Mouse (Mus musculus) myocyte (in vitro differentiated cells): Measurements from ENCODE around the gene Rassf3. TPM values are rescaled to one million over a fixed set of nuclear protein-coding genes. Genes with fewer than 3 reads are reported as not detected.

ENCODE experiments used
- H3K27me3 ChIP-seq: one replicate; pipeline ENCODE4 v1.6.1; 2011; ENCODE audit not compliant: control insufficient read depth, insufficient read depth, insufficient read length
- H3K36me3 ChIP-seq: one replicate; pipeline ENCODE4 v1.6.1; 2011; ENCODE audit not compliant: control insufficient read depth, insufficient read depth
- H3K4me2 ChIP-seq: one replicate; pipeline ENCODE4 v1.6.1; 2011; ENCODE audit warnings: low read depth, control low read depth
- H3K4me3 ChIP-seq: one replicate; pipeline ENCODE4 v1.5.1; 2011; ENCODE audit warnings: mild to moderate bottlenecking, control low read depth, moderate library complexity
- H3K79me2 ChIP-seq: one replicate; pipeline ENCODE4 v1.6.1; 2011; ENCODE audit not compliant: control insufficient read depth, insufficient read depth
- H3ac ChIP-seq: one replicate; pipeline ENCODE4 v1.6.1; 2011; ENCODE audit not compliant: control insufficient read depth, insufficient read length
- CEBPB ChIP-seq: IDR thresholded peaks from 2 replicates; pipeline ENCODE4 v1.6.1; 2011; ENCODE audit warnings: mild to moderate bottlenecking, moderate library complexity; ENCODE audit not compliant: poor library complexity, insufficient read depth, severe bottlenecking
- E2F4 ChIP-seq: IDR thresholded peaks from one replicate; pipeline ENCODE4 v1.6.1; 2011; ENCODE audit warnings: mild to moderate bottlenecking, control low read depth, moderate library complexity; ENCODE audit not compliant: insufficient read depth
- MAX ChIP-seq: IDR thresholded peaks from one replicate; pipeline ENCODE4 v1.6.1; 2011; ENCODE audit warnings: low read depth, mild to moderate bottlenecking, control low read depth
- MYOD1 ChIP-seq, 3 experiments: IDR thresholded peaks; one replicate each; pipeline ENCODE4 v1.6.1; 2011; ENCODE audit warnings: control low read depth in 2 of 3, low read depth in 2 of 3, mild to moderate bottlenecking in 2 of 3, moderate library complexity in 1 of 3; ENCODE audit not compliant: insufficient read length in 2 of 3, control insufficient read depth in 1 of 3
- MYOG ChIP-seq, 3 experiments: IDR thresholded peaks; one replicate each; pipeline ENCODE4 v1.6.1; 2011; ENCODE audit warnings: control low read depth in 2 of 3, low read depth in 2 of 3, mild to moderate bottlenecking in 2 of 3; ENCODE audit not compliant: insufficient read length in 2 of 3, control insufficient read depth in 1 of 3, insufficient read depth in 1 of 3
- POLR2A ChIP-seq: IDR thresholded peaks from one replicate; pipeline ENCODE4 v1.6.1; 2011; ENCODE audit warnings: low read depth, mild to moderate bottlenecking, control low read depth, moderate library complexity; ENCODE audit not compliant: insufficient read length
- POLR2AphosphoS2 ChIP-seq: IDR thresholded peaks from one replicate; pipeline ENCODE4 v1.6.1; 2011; ENCODE audit warnings: low read depth, control low read depth; ENCODE audit not compliant: insufficient read length
- REST ChIP-seq: IDR thresholded peaks from one replicate; pipeline ENCODE4 v1.6.1; 2011; ENCODE audit warnings: mild to moderate bottlenecking, control low read depth, moderate library complexity; ENCODE audit not compliant: insufficient read depth, insufficient read length
- SRF ChIP-seq: IDR thresholded peaks from one replicate; pipeline ENCODE4 v1.6.1; 2011; ENCODE audit warnings: low read depth; ENCODE audit not compliant: control insufficient read depth, insufficient read length
- TCF12 ChIP-seq: IDR thresholded peaks from one replicate; pipeline ENCODE4 v1.6.1; 2011; ENCODE audit warnings: mild to moderate bottlenecking, control low read depth; ENCODE audit not compliant: poor library complexity, insufficient read depth, severe bottlenecking
- TCF3 ChIP-seq: IDR thresholded peaks from one replicate; pipeline ENCODE4 v1.6.1; 2011; ENCODE audit warnings: low read depth, control low read depth; ENCODE audit not compliant: insufficient read length
- USF1 ChIP-seq: IDR thresholded peaks from one replicate; pipeline ENCODE4 v1.6.1; 2011; ENCODE audit warnings: low read depth, mild to moderate bottlenecking, control low read depth, moderate library complexity
- polyA plus RNA-seq: library from polyadenylated mRNA; unstranded; fragments of >200 nt; fragmentation: generic; extraction: Trizol; gene quantifications from one replicate; pipeline ENCODE4 v1.2.1, GENCODE M21; 2012; ENCODE audit warnings: missing spikeins

The Rassf3 gene
- polyA plus RNA-seq, 1 experiment: 32.3 TPM

DNA sequence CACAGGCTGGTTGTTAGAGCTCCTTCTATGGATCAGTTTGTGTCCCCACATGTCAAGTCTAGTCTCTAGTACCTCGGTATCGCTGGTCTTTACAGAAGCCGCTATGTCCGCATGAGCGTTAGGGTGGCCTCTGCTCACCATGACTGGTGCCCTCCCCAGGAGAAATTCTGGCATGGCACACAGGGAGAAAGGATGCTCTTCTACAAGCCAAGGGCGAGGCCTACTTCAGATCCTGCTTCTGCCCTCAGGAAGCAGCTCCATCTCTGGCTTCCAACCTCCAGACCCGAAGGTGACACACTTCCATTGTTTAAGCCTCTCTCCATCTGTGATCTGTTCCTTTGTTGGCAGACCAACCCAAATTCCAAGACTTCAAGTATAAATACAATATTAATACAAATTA is 31.9 kb downstream of the Rassf3 start:
- no peak for TF ChIP-seq MYOD1 (IDR thresholded peaks at IDR 0.05; ENCODE audit: control insufficient read depth in 1 of 3, insufficient read length in 2 of 3, low read depth in 2 of 3)
- Histone ChIP-seq H3K4me2 (no peak overlapping the region), H3K36me3 (no peaks in the 10 kb centered on the region), H3K27me3 (no peaks in the 10 kb centered on the region), H3K79me2 (peaks cover 10% of the 10 kb centered on the region), H3ac (no peak overlapping the region), H3K4me3 (no peak overlapping the region)

DNA sequence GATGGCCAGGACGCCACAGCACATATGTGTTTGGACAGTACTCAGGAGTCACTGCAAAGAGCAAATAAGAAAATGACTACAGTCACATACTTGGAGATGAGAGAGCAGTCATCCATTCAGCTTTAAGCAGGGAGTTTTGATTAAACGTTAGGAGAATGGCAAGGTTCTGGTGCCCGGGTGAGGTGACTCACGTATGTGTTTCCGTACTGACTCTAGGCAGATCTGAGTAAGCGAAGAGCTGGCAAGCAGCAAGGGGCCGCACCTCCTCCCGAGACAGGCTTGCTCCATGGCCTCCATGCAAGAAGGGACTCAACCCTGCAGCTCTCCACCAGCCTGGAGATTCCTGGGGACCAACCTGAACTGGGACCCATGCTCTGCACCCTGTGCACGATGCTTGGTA is 32.4 kb downstream of the Rassf3 start:
- no peaks in the 10 kb centered on the region for H3K27me3 ChIP-seq
- no peaks in the 10 kb centered on the region for H3K36me3 ChIP-seq
- TF ChIP-seq REST (no peak), POLR2A (no peak), POLR2AphosphoS2 (no peak), TCF12 (no peak), MAX (no peak), TCF3 (no peak), MYOD1 (IDR thresholded peaks at IDR 0.05; ENCODE audit: control insufficient read depth in 1 of 3, insufficient read length in 2 of 3, low read depth in 2 of 3) (no peak), MYOG (IDR thresholded peaks at IDR 0.05; ENCODE audit: control insufficient read depth in 1 of 3, insufficient read depth in 1 of 3, insufficient read length in 2 of 3, low read depth in 2 of 3) (no peak), SRF (no peak), CEBPB (no peak), USF1 (no peak), E2F4 (no peak)
- H3K4me3 ChIP-seq: no peak overlapping the region
- H3K79me2 ChIP-seq: peaks cover 10% of the 10 kb centered on the region
- H3K4me2 ChIP-seq: no peak overlapping the region
- no peak overlapping the region for H3ac ChIP-seq

DNA sequence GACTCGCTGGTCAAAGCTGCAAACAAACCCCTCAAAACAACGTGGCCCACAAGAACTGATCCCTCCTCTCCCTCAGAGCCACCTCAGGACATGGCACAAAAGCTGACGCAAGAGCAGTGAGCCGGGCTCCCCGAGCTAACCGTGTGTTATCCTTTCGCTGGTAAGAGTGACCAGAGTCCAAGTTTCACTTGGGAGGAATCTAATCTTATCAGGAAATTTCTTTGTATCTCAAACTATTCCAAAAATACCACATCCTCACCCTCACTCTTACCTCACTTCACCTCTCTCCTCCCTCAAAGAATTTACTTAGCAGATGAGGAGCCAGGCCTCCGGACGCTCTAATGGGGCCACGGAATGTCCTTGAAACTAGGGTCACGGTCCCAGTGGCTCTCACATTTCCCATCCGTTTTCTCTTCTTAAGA is 36.8 kb downstream of the Rassf3 start:
- Histone ChIP-seq H3K36me3 (no peaks in the 10 kb centered on the region), H3K4me2 (no peak overlapping the region), H3K79me2 (peaks cover under 1% of the 10 kb centered on the region), H3K4me3 (no peak overlapping the region), H3K27me3 (no peaks in the 10 kb centered on the region), H3ac (no peak overlapping the region)
- no peak for TF ChIP-seq CEBPB
- no peak for TF ChIP-seq MYOD1 (IDR thresholded peaks at IDR 0.05; ENCODE audit: control insufficient read depth in 1 of 3, insufficient read length in 2 of 3, low read depth in 2 of 3)

DNA sequence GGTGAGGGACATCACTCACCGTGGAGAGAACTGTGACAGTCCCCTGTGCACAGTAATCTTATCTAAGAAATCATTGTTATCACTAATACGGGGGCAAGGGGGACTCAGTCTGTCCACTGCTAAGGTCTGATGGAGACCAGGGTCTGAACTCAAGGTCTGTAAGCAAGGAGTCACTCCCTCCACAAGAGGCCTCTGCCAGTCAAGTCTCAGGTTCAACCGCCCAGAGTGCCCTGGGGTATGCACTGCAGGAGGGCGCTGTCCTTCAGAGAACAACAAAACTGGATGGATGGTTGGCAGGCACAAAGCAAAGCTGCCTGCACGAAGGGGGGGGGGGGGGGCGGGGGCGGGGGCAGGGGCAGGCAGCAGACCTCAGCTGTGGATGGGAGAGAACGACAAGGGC is 38.0 kb downstream of the Rassf3 start:
- peaks cover 4% of the 10 kb centered on the region for H3K79me2 ChIP-seq
- H3K4me3 ChIP-seq: no peak overlapping the region
- no peaks in the 10 kb centered on the region for H3K36me3 ChIP-seq
- H3ac ChIP-seq: no peak overlapping the region
- no peak overlapping the region for H3K4me2 ChIP-seq
- TF ChIP-seq MYOD1 (IDR thresholded peaks at IDR 0.05; ENCODE audit: control insufficient read depth in 1 of 3, insufficient read length in 2 of 3, low read depth in 2 of 3): no peak
- no peak for TF ChIP-seq E2F4
- no peak for TF ChIP-seq REST
- no peak for TF ChIP-seq SRF
- no peak for TF ChIP-seq TCF12
- no peak for TF ChIP-seq MYOG (IDR thresholded peaks at IDR 0.05; ENCODE audit: control insufficient read depth in 1 of 3, insufficient read depth in 1 of 3, insufficient read length in 2 of 3, low read depth in 2 of 3)
- H3K27me3 ChIP-seq: no peaks in the 10 kb centered on the region

DNA sequence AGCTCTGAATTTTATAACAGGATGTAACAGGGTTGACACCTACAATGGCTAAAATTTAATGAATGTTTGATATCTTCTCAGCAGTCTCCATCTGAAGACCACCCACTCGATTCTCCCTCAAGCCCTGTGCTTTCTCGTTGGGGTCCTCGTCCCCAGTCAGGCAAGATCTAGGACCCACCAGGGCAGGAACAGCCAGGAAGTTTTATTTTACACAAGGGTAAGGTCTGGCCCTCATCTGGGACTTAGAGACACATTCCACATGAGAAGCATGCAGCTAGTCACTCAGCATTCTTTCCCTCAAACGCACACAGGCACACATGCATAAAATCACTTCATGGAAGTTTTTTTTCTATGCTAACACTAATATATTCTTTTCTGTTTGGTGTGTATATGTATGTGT is 39.5 kb downstream of the Rassf3 start:
- Histone ChIP-seq H3K79me2 (peaks cover 4% of the 10 kb centered on the region), H3K4me2 (no peak overlapping the region), H3K36me3 (no peaks in the 10 kb centered on the region), H3ac (no peak overlapping the region), H3K27me3 (no peaks in the 10 kb centered on the region), H3K4me3 (no peak overlapping the region)
- no peak for TF ChIP-seq TCF12
- no peak for TF ChIP-seq POLR2AphosphoS2

DNA sequence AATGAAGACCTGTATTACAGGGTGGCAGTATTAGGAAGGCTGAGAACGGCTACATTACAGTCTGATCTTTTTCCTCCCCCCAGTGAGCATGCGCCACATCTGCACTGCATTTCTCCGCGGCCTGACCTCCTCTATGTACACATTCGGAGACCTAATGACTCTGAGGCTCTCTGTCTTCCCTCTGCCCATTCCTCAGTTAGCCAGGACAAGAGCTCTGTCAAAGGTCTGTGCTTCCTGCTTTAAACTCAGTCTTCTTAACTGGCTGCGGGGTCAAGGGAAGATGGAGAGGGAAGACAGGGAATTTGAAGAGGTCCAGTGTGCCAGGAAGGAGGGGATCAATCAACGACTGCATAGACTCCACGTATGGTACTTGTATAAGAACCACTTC is 39.9 kb downstream of the Rassf3 start:
- no peaks in the 10 kb centered on the region for H3K27me3 ChIP-seq
- H3K79me2 ChIP-seq: peaks cover 7% of the 10 kb centered on the region
- H3K4me2 ChIP-seq: no peak overlapping the region
- no peak overlapping the region for H3K4me3 ChIP-seq
- TF ChIP-seq TCF12: no peak
- no peak for TF ChIP-seq MYOD1 (IDR thresholded peaks at IDR 0.05; ENCODE audit: control insufficient read depth in 1 of 3, insufficient read length in 2 of 3, low read depth in 2 of 3)
- no peak for TF ChIP-seq SRF
- TF ChIP-seq REST: no peak
- no peak for TF ChIP-seq USF1
- TF ChIP-seq CEBPB: no peak
- no peak for TF ChIP-seq TCF3
- no peak for TF ChIP-seq POLR2A
- no peak for TF ChIP-seq E2F4
- no peak for TF ChIP-seq MYOG (IDR thresholded peaks at IDR 0.05; ENCODE audit: control insufficient read depth in 1 of 3, insufficient read depth in 1 of 3, insufficient read length in 2 of 3, low read depth in 2 of 3)
- H3K36me3 ChIP-seq: no peaks in the 10 kb centered on the region
- no peak overlapping the region for H3ac ChIP-seq
